Mouse (Mus musculus): Measurements from ENCODE around the gene Mavs.

The Mavs gene

GRCm38 (mm10) chr2:131262680-131263670 lies 29.1 kb downstream of the Mavs start:
- DNase-seq = no peak

- no peak for DNase-seq
These were observed 30.2 kb downstream of the Mavs start for GRCm38 (mm10) chr2:131264027-131264426.

- no peak for DNase-seq
These were observed 31.2 kb downstream of the Mavs start for GRCm38 (mm10) chr2:131265056-131265455.

GRCm38 (mm10) chr2:131275493-131275892 lies 41.6 kb downstream of the Mavs start:
- no peak for DNase-seq

- no peak for DNase-seq
These were observed 42.9 kb downstream of the Mavs start for GRCm38 (mm10) chr2:131276722-131277121.

GRCm38 (mm10) chr2:131281596-131281995 lies 47.7 kb downstream of the Mavs start:
- DNase-seq = no peak

GRCm38 (mm10) chr2:131286276-131286675 lies 52.4 kb downstream of the Mavs start:
- no peak for DNase-seq

- DNase-seq = no peak
These were observed 56.8 kb downstream of the Mavs start for GRCm38 (mm10) chr2:131290669-131291068.

GRCm38 (mm10) chr2:131296746-131297261 lies 62.9 kb downstream of the Mavs start:
- DNase-seq = no peak
